Mouse (Mus musculus) heart, postnatal 36 days (tissue): ENCODE results near the gene Pcare. TPM values are rescaled to one million over a fixed set of nuclear protein-coding genes. Genes with fewer than 3 reads are reported as not detected.

Source experiments
- total RNA-seq, 2 experiments: library from RNA; stranded (reverse); gene quantifications; 2 replicates each; pipeline ENCODE4 v1.2.3; 2021

Pcare gene
- total RNA-seq, 2 experiments from 2014 or later, result 0.14 to 0.41 TPM

Other genes starting within 250 kb of the Pcare start
- under 1 TPM; 0.69 to 0.98 TPM for gene Ndc80, start 226.0 kb downstream of the Pcare start, total RNA-seq
- gene Spdya, start 200.8 kb downstream of the Pcare start, total RNA-seq, result under 1 TPM in 1 of 2 experiments, not detected in 1; 0.19 TPM
- 10 to 100 TPM; 21.0 to 22.1 TPM for gene Wdr43, start 137.0 kb downstream of the Pcare start, total RNA-seq
- gene Togaram2, start 79.6 kb downstream of the Pcare start, total RNA-seq, result 1 to 10 TPM; 3.9 to 5.9 TPM
- 100 to 1,000 TPM; 244 to 259 TPM for gene Clip4, start 15.6 kb upstream of the Pcare start, total RNA-seq